Mouse (Mus musculus) liver, adult (tissue): ENCODE measurements around the gene Nf1.
A peak's percentile ranks its signal among the peaks of the same experiment; 100 is the strongest.

ENCODE experiments used
- GATA4 ChIP-seq: IDR thresholded peaks from 2 replicates; pipeline ENCODE4 v1.6.1; 2014; ENCODE audit warnings: mild to moderate bottlenecking, low read length; ENCODE audit not compliant: insufficient replicate concordance

Gene Nf1

DNA sequence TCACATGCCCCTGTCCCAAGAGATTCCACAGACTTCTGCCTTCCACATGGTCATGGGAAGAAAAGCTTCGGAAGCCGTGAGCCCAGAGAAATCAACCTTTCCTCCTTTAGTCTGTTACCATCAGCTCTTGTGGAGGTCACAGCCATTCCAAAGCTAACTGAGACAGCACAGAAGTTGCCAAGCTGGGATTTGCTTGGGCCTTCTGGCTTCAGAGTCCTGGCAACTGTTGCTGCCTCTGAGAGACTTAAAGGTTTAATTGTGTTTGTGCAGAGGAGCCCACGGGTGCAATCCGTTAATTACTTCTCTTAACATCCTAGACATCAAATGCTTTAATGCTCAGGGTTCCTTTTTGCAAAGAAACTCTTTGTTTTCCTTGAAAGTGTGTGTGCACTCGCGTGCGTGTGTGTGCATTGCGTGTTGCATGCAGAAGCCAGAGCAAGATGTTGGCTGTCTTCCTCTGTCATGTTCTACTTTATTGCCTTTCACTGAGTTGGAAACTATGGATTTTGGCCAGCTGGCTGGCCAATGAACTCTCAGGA is 22.6 kb upstream of the Nf1 start:
- no peak for TF ChIP-seq GATA4

DNA sequence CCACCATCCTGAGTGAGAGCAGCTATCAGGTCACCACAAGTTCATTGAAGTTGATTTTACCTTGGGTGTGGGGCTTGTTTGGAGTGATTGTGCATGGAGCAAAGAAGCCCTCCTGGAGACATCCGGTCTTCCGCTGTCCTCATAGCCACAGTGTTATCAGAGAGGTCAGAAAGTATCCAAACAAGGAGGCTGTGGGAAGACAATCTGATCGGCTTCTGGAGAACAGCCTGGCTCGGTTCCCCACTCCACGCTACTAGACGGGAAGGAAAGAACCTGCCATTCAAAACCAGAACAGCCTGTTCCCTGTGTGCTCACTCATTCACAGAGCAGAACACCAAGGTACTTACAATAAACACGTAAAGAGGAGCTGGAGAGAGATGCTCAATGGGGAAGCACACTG is 19.7 kb upstream of the Nf1 start:
- TF ChIP-seq GATA4, result peak; percentile 73

DNA sequence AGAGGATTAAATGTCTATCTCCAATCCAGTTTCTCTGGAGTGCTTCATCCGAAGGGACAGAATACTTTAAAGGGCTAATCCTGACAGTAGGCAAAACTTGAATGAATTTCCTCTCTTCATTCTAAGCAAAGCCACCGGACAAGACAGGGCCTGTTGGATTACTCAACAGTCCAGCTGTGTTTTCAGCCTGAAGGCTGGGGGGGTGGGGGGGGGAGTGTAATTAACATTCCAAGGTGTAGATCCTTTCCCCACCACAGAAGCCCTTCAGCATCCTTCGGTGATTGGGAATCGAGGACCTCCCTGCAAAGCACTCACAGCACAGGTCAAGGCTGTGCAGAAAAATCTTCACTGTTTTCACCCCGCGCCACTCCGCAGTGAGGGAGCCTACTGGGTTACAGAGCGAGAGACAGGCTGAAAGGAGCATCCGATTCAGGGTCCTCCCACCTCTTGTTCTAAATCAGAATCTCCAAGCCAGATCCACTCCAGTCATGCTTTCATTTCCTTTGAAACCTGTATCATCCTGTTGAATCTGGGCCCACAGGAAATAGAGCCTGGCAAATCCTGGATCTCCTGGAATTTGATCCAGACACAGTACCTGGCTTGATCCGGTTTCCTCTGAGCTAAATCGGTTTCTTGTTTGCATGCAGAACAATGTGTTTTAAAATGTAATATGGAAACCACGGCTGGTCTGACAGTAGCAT is 15.4 kb upstream of the Nf1 start:
- TF ChIP-seq GATA4, result no peak

DNA sequence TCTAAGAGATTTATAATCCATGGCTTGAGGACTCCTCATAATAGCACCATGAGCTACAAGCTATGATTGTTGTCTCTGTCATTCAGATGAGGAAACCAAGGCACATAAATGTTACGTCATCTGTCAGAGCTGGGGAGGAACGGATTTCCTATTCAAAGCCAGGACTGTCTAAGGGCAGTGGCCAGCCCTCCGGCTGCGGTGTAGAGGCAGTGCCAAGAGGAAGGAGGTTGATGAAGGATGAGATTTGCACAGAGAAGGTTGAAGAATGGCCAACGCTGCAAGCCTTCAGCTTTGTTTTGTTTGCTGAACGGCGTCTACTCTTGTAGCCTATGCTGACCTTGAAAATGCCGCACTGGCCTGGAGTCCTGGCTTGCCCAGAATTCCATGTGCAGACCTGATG is 13.8 kb upstream of the Nf1 start:
- no peak for TF ChIP-seq GATA4

DNA sequence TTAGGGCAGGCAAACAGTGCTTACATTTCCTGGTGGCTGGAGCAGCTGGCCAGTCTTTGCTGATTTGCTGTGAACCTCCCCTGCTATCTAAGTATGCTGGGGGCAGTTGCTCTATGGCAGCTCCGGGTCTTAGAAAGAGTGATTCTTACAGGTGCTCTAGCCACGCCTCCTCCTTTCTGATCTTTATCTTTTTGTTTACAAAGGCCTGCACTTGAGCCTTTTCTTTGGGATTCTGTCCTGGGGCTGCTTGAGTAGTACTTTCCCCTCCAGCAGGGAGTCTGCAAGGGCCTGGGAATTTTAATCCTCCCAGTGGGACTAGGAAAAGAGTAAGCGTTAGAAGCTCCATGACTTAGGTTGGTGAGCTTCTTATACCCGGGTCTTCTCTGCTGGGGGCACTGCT is 12.4 kb upstream of the Nf1 start:
- TF ChIP-seq GATA4, result no peak

DNA sequence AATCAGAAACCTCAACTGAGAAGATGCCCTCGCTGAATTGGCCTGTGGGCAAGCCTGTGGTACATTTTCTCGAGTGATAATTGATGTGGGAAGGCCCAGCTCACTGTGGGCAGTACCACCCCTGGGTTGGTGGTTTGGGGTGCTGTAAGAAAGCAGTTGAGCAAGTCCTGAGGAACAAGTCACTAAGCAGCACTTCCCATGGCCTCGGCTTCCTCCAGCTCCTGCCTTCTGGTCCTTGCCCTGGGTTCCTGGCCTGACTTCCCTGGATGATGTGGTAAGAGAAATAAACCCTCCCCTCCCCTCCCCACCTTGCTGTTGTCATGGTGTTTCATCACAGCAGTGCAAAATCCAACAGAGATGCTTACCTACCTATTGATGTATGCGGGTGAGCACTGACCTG is 11.4 kb upstream of the Nf1 start:
- TF ChIP-seq GATA4, result no peak

DNA sequence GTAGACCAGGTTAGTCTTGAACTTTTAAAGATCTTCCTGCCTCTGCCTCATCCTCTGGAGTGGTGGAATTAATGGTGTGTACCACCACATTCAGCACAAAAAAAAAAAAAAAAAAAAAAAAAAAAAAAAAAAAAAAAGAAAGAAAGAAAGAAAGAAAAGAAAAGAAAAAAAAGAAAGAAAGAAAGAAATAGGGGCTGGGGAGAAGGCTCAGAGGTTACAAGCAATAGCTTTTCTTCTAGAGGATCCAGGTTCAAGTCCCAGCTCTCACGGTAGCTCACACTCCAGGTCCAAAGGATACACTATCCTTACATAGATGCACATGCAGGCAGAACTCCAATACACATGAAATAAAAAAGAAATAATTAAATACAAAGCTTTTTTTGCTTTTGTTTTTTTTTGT is 9.9 kb upstream of the Nf1 start:
- no peak for TF ChIP-seq GATA4

DNA sequence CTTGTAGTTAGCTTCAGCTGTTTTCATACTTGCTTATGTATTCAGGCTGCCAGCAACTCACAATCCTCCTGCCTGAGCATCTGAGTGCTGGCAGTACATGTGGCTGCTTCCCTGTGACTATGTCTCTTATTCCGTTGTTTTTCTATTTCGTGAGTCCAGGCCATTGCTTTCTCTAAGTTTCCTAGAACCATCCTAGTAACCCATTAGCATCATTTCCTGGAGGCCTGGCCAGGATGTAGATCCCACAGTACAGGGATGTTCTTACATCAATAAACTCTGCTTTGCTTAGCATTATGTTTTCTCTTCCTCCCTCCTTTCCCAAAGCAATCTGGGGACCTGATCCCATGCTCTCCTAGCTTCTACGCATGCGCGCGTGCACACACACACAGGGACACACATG is 4.4 kb upstream of the Nf1 start:
- TF ChIP-seq GATA4, result no peak

DNA sequence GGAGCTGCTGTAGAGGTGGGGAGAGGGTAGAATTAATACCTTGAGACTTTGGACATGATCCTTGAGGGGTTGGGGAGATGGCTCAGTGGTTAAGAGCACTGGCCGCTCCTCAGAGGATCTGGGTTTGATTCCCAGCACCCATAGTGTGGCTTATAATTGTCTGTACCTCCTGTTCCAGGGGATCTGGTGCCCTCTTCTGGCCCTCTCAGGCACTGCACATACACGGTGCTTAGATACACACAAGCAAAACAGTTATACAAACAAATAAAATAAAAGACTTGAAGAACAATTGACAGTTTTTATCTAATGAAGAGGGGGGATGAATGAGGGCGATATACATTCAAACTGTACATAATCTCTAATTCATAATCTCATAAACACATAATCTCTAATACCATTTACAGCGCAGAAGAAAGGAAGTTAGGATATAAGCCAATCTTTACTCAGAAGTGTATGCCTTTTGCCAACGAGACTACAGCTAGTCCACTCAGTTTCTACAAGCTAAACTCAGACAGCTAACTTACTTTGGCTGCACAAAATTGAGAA is 2.7 kb upstream of the Nf1 start:
- no peak for TF ChIP-seq GATA4

DNA sequence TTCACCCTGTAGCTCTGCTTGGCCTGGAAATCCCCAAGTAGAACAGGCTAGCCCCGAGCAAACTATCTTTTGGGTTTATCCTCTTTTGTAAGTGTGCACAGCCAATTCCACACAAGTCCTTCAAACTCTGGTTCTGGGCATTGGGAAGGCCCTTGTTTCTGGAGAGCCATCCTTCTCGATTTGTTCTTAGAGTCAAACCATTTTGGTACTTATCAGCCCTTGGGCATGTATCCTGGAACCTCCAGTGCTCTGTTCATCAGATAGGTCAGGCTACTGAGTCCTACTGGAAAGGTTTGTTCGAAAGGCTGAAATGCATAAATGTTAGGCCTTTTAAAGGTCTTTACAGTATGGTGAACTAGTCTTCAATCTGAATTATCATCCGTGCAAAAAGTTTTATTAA is 872 bp upstream of the Nf1 start:
- TF ChIP-seq GATA4, result no peak

DNA sequence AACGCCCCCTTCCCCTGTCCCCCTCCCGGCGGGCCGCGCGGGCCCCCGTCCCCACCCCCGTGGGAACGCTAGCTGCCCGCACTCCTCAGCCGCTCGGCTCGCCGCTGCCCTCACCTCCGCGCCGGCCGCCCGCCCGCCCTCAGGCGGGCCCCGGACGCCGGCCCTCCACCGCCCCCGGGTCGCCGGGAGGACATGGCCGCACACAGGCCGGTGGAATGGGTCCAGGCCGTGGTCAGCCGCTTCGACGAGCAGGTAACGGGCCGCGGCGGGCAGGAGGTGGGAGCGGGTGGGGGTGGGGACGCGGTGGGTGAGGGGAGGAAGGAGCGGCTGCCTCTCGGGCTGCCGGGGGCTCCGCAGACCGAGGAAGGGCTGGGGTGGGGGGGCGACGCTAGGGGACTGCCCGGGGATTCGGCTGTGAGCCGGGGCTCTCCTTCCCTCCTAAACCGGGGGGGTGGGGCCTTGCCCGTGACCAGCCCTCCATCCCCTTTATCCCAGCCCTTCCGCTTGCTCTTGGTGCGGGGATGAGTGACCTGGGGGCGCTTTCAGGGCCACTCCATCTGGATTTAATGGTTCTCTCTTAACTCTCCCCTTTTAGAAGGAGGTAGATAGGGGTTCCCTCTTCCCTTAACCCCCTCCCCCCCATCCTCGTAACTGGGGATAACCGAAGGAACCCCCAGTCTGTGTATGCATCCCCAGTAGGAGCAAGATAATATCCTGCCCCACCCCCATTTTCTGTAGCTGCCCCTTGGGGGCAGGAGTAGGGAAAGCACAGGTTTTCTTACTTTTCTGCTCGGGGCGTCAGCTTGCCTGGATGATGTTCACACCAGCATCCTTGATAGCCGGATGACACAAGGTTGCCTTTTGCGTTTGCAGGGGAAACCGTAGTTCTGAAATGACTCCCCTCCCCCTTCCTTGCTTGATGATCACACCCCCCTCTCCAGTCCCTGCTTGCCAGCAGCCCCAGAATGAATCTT is 602 bp downstream of the Nf1 start:
- no peak for TF ChIP-seq GATA4

DNA sequence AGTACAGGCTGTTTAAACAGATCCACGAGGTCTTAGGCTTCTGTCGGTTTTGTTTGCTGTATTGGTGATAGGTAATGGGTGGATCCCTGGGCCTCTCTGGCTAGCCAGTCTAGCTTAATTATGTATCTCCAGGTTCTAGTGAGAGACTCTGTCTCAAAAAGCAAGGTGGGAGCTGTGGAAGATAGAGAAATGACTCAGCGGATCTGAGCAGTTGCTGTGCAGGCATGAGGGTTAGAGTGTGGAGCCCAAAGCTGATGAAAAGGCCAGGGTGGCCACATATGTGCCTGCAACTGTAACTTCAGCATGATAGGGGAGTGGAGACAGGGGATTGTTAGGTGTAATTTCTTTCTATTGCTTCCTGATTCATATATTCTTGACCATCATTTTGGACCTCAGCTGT is 17.5 kb downstream of the Nf1 start:
- TF ChIP-seq GATA4, result no peak

DNA sequence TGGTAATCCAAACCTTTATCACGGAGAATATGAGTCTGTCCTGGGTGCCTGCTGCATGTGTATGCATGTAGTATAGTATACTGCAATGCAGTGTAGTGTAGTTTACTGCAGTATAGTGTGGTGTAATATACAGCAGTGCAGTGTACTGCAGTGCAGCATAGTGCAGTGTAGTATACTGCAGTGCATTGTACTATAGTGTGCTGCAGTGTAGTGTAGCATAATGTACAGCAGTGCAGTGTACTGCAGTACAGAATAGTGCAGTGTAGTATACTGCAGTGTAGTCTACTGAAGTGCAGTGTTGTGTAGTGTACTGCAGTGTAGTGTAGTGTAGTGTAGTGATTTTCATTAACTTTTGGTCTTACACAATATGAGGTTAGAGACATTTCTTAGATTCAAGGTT is 17.9 kb downstream of the Nf1 start:
- no peak for TF ChIP-seq GATA4

DNA sequence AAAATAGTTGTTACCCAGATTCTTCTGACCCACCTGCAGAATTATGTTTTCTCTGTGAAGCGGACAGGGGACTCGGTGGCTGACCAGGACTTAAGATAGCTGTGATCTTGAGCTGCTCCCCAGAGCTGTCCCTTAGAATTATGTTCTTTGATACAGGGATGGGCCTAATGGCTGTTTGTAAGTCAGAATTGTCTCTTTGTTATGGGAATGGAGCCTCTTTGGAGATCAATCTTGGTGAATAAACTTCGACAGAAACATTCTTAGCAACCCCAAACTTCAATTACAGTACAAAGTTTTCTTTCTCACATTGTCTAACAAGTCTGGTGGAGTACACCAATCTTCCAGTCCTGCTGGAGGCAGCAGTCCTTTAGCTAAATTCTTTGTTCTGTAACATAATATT is 25.5 kb downstream of the Nf1 start:
- TF ChIP-seq GATA4, result no peak

DNA sequence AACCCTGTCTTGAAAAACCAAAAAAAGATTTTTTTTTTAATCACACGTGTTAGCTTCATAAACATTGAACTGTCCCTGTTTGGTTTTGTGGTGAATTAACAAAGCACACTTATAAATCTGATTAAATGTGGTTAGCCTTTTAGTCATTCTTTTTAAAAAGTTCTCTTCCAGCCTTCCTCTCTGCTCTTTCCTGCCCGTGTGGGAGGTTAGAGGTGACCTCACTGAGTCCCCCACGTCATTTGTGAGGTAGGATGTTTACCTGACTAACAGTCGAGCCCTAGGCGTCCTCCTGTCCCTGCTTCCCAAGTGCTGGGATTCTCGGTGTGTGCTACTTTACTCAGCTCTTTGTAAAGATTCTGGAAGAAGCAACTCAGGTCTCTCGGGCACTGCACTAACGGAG is 26.8 kb downstream of the Nf1 start:
- no peak for TF ChIP-seq GATA4

DNA sequence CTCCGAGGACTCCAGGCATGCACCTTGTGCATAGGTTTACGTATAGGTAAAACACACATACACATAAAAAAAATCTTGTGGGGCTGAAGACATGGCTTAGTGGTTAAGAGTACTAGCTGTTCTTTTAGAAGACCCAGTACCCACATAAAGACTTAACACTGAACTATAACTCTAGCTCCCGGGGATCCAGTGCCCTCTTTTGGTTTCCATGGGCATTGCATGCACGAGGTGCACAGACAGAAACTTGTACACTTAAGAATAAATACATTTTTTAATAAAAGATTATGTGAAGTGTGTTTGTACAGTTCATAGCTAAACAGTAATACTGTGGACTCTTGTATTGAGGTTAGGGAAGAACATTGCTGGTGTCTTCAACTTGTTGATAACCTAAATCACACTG is 33.5 kb downstream of the Nf1 start:
- no peak for TF ChIP-seq GATA4

DNA sequence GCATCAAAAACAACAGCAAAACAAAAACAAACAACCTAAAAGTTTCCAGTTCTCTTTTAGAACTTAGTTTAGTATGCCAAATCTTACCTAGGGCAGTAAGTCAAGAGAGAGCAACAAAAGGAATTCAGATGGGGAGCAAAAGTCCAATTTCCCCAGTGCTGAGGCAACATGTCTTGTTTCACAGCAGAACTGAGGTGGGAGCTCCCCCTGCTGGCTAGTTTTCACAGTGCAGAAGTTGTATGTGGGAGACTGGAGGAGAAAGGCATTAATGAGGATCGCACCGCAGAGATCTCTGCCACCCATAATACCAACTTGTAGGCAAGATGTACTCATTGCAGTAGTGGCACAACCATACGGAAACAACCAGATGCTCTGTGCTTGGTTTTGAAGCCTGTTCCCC is 58.8 kb downstream of the Nf1 start:
- no peak for TF ChIP-seq GATA4
